Mouse (Mus musculus) colon, adult 2 months (tissue): ENCODE results near the gene Olfr77. TPM values are rescaled to one million over a fixed set of nuclear protein-coding genes. Genes with fewer than 3 reads are reported as not detected.

Experiments
- polyA plus RNA-seq: library from polyadenylated mRNA; depleted of rRNA; stranded (reverse); fragments of >200 nt; gene quantifications from 2 replicates; pipeline ENCODE4 v1.2.3, GENCODE M21; 2012; rRNA removed

Gene Olfr77
- not detected in 2 replicates for polyA plus RNA-seq

DNA sequence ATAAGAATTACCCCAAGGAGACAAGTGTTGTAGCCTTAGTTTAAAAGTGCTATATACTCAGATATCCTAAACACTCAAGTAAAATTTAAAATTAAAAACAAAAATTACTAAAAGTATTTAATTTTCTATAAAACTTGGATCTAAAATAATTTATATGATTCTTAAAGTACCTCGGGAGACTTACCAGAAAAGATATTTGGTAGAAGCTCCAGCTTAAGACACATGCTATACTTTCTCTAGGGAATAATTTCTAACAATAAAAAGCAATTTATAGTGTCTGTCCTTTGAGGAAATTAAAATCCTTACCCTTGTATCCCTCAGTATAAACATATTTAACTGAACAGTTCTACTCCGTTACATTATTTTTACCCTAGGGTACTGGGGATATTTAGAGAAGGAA, at the start of gene Olfr77:
Gene Olfr77, plus strand, starts transcription at position 301 of the 400 bp plus-strand sequence.

DNA sequence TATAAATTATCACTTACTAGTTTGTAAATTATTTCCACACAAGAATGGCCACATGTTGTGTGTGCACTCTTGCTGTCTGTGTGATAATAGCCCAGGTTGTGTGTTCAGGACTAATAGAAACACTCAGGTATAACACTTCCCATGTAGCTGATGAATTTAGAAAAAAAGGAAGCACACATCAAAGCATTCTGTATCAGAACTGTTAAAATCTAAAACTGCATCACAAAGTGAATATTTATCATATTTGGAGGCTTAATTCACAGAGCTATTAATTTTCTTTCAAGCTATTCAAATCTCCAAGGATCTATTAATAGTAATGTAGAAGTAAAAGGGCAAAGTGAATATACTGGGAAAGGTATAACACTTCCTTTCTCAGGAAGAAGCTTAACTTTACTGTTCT, 28.8 kb upstream of the Olfr77 start, which contains the start of gene Olfr862:
Gene Olfr862, minus strand, starts transcription at position 101 of the 400 bp plus-strand sequence.

Other genes starting within 250 kb of the Olfr77 start
- not detected in 2 replicates for gene Olfr857, start 207.4 kb upstream of the Olfr77 start, polyA plus RNA-seq
- gene Olfr58, start 136.6 kb upstream of the Olfr77 start, polyA plus RNA-seq = not detected in 2 replicates
- not detected in 2 replicates for gene Olfr859, start 112.0 kb upstream of the Olfr77 start, polyA plus RNA-seq
- not detected in 2 replicates for gene Olfr860, start 67.1 kb upstream of the Olfr77 start, polyA plus RNA-seq
- not detected in 2 replicates for gene Olfr862, start 28.9 kb upstream of the Olfr77 start, polyA plus RNA-seq
- gene Olfr866, start 111.2 kb downstream of the Olfr77 start, polyA plus RNA-seq = not detected in 2 replicates
- gene Olfr867, start 140.7 kb downstream of the Olfr77 start, polyA plus RNA-seq = not detected in 2 replicates
- not detected in 2 replicates for gene Olfr868, start 181.8 kb downstream of the Olfr77 start, polyA plus RNA-seq
- gene Olfr869, start 212.1 kb downstream of the Olfr77 start, polyA plus RNA-seq = not detected in 2 replicates